Mouse (Mus musculus): ENCODE data around the gene Zap70. TPM values are rescaled to one million over a fixed set of nuclear protein-coding genes. Genes with fewer than 3 reads are reported as not detected.
A peak's percentile ranks its signal among the peaks of the same experiment; 100 is the strongest.

Zap70 gene
- polyA plus RNA-seq, 2 experiments = 0.54 to 0.88 TPM

DNA sequence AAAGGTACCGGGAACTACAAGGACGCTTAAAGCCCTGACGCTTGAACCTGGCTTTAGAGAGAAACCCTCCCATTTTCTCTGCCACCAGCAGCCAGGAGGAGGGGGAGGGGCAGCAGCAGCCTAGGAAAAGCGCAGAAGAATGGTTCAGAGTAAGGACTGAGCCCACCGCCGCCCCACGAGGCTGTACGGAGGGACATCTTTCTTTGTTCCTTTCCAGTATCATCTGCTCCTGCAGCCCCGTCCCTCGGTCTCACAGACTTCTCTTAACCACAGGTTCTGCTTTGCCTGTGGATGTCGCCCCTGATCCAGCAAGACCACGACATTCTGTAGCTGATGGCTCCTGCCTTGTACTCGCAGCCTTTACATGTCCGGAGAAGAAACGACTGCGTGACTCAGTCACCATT lies 23.6 kb downstream of the Zap70 start:
- H3K9me3 ChIP-seq (ENCODE audit: control insufficient read depth, low read length) = no peaks in the 10 kb centered on the region
- DNase-seq (ENCODE audit: low spot score) (peak; percentile 25), ATAC-seq (ENCODE audit: low FRiP score, low read depth) (peak; percentile 23; the same call in 1 of the 2 replicates)
- WGBS = under 1% methylated on average over 16 of the region's 16 CpGs
- no peaks in the 10 kb centered on the region for H3K27me3 ChIP-seq (ENCODE audit: control insufficient read depth, insufficient read depth, low read length)
- no peak overlapping the region for H3K27ac ChIP-seq (replicated peaks; ENCODE audit: low read depth, low read length)
- H3K4me3 ChIP-seq (replicated peaks; ENCODE audit: low read length) = peak overlapping the region; percentile 37
- H3K9ac ChIP-seq (ENCODE audit: low read depth, low read length, severe bottlenecking) = peak overlapping the region; percentile 40
- H3K4me1 ChIP-seq (ENCODE audit: control insufficient read depth, insufficient read depth, low read length) = no peaks in the 10 kb centered on the region
- no peaks in the 10 kb centered on the region for H3K36me3 ChIP-seq (ENCODE audit: control insufficient read depth, insufficient read depth, low read length)
- no peak for TF ChIP-seq POLR2A (IDR thresholded peaks at IDR 0.05; ENCODE audit: borderline replicate concordance, extremely low read depth, insufficient read depth, insufficient read length)
- peak overlapping the region; percentile 78 for H3K4me2 ChIP-seq (replicated peaks; ENCODE audit: low read depth, low read length, severe bottlenecking)

DNA sequence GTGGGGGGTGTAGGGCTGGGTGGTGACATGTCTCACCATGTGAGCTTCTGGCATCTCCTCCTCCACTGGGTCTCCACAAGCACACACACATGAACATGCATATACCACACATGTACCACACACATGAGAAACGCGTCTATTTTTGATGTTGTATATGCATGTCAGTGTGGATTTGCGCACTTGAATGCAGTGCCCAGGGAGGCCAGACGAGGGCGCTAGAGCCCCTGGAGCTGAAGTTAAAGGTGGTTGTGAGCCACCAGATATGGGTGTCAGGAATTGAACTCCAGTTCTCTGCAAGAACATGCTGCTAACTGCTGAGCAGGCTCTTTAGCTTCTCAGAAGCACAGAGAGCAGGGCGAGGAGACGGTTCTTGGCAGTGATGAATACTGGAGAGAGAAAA lies 24.8 kb downstream of the Zap70 start:
- DNase-seq (ENCODE audit: low spot score) = no peak
- Histone ChIP-seq H3K9me3 (ENCODE audit: control insufficient read depth, low read length) (no peaks in the 10 kb centered on the region), H3K36me3 (ENCODE audit: control insufficient read depth, insufficient read depth, low read length) (peaks cover 7% of the 10 kb centered on the region; the same call in 1 of the 2 replicates), H3K9ac (ENCODE audit: low read depth, low read length, severe bottlenecking) (no peak overlapping the region), H3K27ac (replicated peaks; ENCODE audit: low read depth, low read length) (no peak overlapping the region), H3K4me2 (replicated peaks; ENCODE audit: low read depth, low read length, severe bottlenecking) (no peak overlapping the region), H3K27me3 (ENCODE audit: control insufficient read depth, insufficient read depth, low read length) (no peaks in the 10 kb centered on the region), H3K4me3 (replicated peaks; ENCODE audit: low read length) (no peak overlapping the region), H3K4me1 (ENCODE audit: control insufficient read depth, insufficient read depth, low read length) (no peaks in the 10 kb centered on the region)
- ATAC-seq (ENCODE audit: low FRiP score, low read depth) = no peak
- no peak for TF ChIP-seq POLR2A (IDR thresholded peaks at IDR 0.05; ENCODE audit: borderline replicate concordance, extremely low read depth, insufficient read depth, insufficient read length)
- 91% methylated on average over 7 of the region's 7 CpGs for WGBS

DNA sequence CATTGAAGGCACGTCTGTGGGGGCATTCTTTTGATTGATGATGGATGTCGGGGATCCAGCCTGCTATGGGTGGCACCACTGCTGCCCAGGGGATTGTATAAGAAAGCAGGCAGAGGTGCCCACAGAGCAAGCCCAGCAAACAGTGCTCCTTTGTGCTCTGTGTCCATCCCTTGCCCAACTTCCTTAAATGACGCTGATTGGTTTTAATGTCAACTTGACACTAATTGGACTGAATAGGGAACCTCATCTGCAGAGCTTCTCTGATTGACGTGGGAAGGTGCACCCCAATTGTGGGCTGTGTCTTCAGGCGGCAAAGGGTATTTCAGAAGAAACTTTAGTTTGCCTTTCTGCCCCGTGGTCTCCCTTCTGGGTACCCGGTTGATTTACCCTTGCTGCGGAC lies 27.8 kb downstream of the Zap70 start:
- H3K4me3 ChIP-seq (replicated peaks; ENCODE audit: low read length) = no peak overlapping the region
- no peaks in the 10 kb centered on the region for H3K4me1 ChIP-seq (ENCODE audit: control insufficient read depth, insufficient read depth, low read length)
- no peak overlapping the region for H3K4me2 ChIP-seq (replicated peaks; ENCODE audit: low read depth, low read length, severe bottlenecking)
- H3K9me3 ChIP-seq (ENCODE audit: control insufficient read depth, low read length) = no peaks in the 10 kb centered on the region
- no peak for TF ChIP-seq POLR2A (IDR thresholded peaks at IDR 0.05; ENCODE audit: borderline replicate concordance, extremely low read depth, insufficient read depth, insufficient read length)
- H3K9ac ChIP-seq (ENCODE audit: low read depth, low read length, severe bottlenecking) = no peak overlapping the region
- DNase-seq (ENCODE audit: low spot score) (no peak), ATAC-seq (ENCODE audit: low FRiP score, low read depth) (no peak)
- no peak overlapping the region for H3K27ac ChIP-seq (replicated peaks; ENCODE audit: low read depth, low read length)
- peaks cover 33% of the 10 kb centered on the region for H3K36me3 ChIP-seq (ENCODE audit: control insufficient read depth, insufficient read depth, low read length)
- 79% methylated on average over 8 of the region's 8 CpGs for WGBS
- H3K27me3 ChIP-seq (ENCODE audit: control insufficient read depth, insufficient read depth, low read length) = no peaks in the 10 kb centered on the region

DNA sequence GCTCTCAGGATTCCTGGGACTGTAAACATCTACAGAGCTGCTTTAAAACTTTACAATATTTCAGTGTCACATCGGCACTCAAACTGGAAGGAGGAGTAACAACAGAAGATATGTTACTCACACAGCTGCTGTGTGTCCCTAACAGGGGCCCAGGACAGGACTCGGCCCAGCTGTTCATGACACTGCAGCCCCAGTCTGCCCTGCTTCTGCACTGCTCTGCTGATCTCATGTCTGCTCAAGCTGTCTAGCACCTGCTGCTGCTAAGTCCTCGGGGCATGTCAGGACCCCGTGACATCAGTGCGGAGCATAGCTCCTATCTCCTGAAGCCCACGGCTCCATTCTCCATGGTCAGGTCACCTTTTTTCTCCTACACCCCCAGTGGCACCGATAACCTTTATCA lies 35.1 kb downstream of the Zap70 start:
- Histone ChIP-seq H3K4me3 (replicated peaks; ENCODE audit: low read length) (no peak overlapping the region), H3K36me3 (ENCODE audit: control insufficient read depth, insufficient read depth, low read length) (peaks cover 93% of the 10 kb centered on the region), H3K9me3 (ENCODE audit: control insufficient read depth, low read length) (no peaks in the 10 kb centered on the region), H3K27me3 (ENCODE audit: control insufficient read depth, insufficient read depth, low read length) (no peaks in the 10 kb centered on the region), H3K4me2 (replicated peaks; ENCODE audit: low read depth, low read length, severe bottlenecking) (no peak overlapping the region), H3K27ac (replicated peaks; ENCODE audit: low read depth, low read length) (no peak overlapping the region), H3K4me1 (ENCODE audit: control insufficient read depth, insufficient read depth, low read length) (no peaks in the 10 kb centered on the region), H3K9ac (ENCODE audit: low read depth, low read length, severe bottlenecking) (no peak overlapping the region)
- WGBS = 85% methylated on average over 7 of the region's 7 CpGs
- ATAC-seq (ENCODE audit: low FRiP score, low read depth) (peak; percentile 86), DNase-seq (ENCODE audit: low spot score) (peak; percentile 55)
- TF ChIP-seq POLR2A (IDR thresholded peaks at IDR 0.05; ENCODE audit: borderline replicate concordance, extremely low read depth, insufficient read depth, insufficient read length) = no peak

DNA sequence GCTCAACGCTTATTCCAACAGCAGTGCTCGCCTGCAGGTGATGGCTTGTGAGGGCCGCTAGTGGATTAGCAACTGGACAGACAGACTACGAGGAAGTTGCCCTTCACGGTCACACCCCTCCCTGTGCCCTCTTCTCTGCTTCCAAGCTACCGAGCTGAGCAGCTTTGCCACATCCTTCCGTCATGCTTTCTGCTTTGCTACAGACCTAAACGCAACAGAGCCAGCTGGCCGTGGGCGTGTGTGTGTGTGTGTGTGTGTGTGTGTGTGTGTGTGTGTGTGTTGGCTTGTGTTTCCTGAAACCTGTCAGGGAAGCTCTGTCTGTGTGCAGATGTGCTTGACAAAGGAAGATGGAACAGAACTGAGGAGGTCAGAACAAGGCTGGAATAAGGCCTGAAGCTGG lies 35.9 kb downstream of the Zap70 start:
- Histone ChIP-seq H3K4me3 (replicated peaks; ENCODE audit: low read length) (no peak overlapping the region), H3K9me3 (ENCODE audit: control insufficient read depth, low read length) (no peaks in the 10 kb centered on the region), H3K4me2 (replicated peaks; ENCODE audit: low read depth, low read length, severe bottlenecking) (no peak overlapping the region), H3K36me3 (ENCODE audit: control insufficient read depth, insufficient read depth, low read length) (peaks cover 92% of the 10 kb centered on the region), H3K27ac (replicated peaks; ENCODE audit: low read depth, low read length) (no peak overlapping the region), H3K27me3 (ENCODE audit: control insufficient read depth, insufficient read depth, low read length) (no peaks in the 10 kb centered on the region), H3K9ac (ENCODE audit: low read depth, low read length, severe bottlenecking) (no peak overlapping the region), H3K4me1 (ENCODE audit: control insufficient read depth, insufficient read depth, low read length) (no peaks in the 10 kb centered on the region)
- DNase-seq (ENCODE audit: low spot score) (no peak), ATAC-seq (ENCODE audit: low FRiP score, low read depth) (no peak)
- no peak for TF ChIP-seq POLR2A (IDR thresholded peaks at IDR 0.05; ENCODE audit: borderline replicate concordance, extremely low read depth, insufficient read depth, insufficient read length)
- 80% methylated on average over 10 of the region's 10 CpGs for WGBS

All from limb, embryonic 14.5 days (tissue).